Mouse (Mus musculus): ENCODE results near the gene Pde10a. TPM values are rescaled to one million over a fixed set of nuclear protein-coding genes. Genes with fewer than 3 reads are reported as not detected.

Pde10a gene
- total and polyA plus RNA-seq, 2 experiments from 2014 or later, result 8.2 to 38.5 TPM

DNA sequence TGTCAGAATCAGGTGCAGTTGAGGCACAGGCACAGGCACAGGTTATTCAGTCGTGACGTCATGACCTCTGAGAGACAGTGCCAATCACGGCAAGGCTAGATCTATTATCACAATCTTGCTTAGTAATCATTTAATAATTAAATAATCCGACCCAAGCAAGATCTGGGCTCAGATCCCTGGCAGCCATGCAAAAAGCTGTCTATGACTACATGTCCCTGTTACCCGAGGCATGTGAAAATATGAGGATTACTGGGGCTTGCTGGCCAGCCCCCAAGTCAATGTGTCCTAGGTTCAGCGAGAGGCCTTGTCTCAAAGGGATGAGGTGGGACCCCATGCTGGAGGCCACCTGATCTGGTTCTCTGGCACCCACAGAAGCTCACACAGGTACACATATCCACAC is 11.3 kb downstream of the Pde10a start:
- Histone ChIP-seq H3K4me2 (ENCODE audit: low read depth, low read length) (no peak overlapping the region), H3K27ac (no peak overlapping the region), H3K4me3 (ENCODE audit: low read length) (no peak overlapping the region), H3K27me3 (ENCODE audit: insufficient read depth, low read length) (no peaks in the 10 kb centered on the region), H3K4me1 (ENCODE audit: insufficient read depth, low read length) (no peaks in the 10 kb centered on the region), H3K36me3 (ENCODE audit: insufficient read depth, low read length) (no peaks in the 10 kb centered on the region), H3K9ac (replicated peaks; ENCODE audit: low read length) (no peak overlapping the region), H3K9me3 (ENCODE audit: low read length) (no peaks in the 10 kb centered on the region)
- no peak for DNase-seq (ENCODE audit: low spot score)
- no peak for ATAC-seq
- TF ChIP-seq CTCF (IDR thresholded peaks at IDR 0.05; ENCODE audit: low read depth), result no peak
- 62% methylated on average over 6 of the region's 6 CpGs for WGBS

GRCm38 (mm10) chr17:8538102-8538501 is 12.9 kb downstream of the Pde10a start:
- Histone ChIP-seq H3K27me3 (ENCODE audit: insufficient read depth, low read length) (no peaks in the 10 kb centered on the region), H3K4me2 (ENCODE audit: low read depth, low read length) (no peak overlapping the region), H3K9me3 (ENCODE audit: low read length) (no peaks in the 10 kb centered on the region), H3K4me3 (ENCODE audit: low read length) (no peak overlapping the region), H3K4me1 (ENCODE audit: insufficient read depth, low read length) (no peaks in the 10 kb centered on the region), H3K9ac (replicated peaks; ENCODE audit: low read length) (no peak overlapping the region), H3K36me3 (ENCODE audit: insufficient read depth, low read length) (no peaks in the 10 kb centered on the region), H3K27ac (no peak overlapping the region)
- DNase-seq (ENCODE audit: low spot score), result no peak
- TF ChIP-seq CTCF (IDR thresholded peaks at IDR 0.05; ENCODE audit: low read depth), result peak; percentile 30
- no peak for ATAC-seq
- 72% methylated on average over 3 of the region's 3 CpGs for WGBS

DNA sequence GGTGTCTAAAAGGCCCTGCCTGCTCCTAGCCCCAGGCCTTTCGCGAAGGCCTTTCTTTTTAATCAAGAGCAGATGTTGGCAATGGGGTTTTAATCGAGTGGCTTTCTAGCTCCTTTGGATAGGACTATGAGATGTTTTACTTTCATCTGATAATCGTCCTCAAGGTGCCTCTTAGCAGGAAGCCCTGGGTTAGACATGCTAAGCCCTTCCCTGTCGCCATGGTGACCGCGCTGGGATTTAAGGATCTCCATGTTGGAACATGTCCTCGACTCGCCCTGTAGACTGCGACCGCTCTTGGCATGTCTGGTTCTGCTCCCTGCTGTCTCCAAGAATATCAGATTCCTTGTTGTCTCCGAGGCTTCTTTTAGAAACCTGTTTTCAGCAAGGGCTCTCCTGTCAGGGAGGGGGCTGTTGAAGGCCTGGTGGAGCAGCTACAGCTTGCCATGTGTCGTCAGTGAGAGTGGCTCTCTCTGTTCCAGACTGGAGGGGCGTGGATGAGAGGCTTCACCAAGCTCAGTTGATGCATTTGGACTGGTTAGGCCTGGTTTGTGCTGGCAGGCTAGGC is 16.9 kb downstream of the Pde10a start:
- DNase-seq (ENCODE audit: low spot score), result no peak
- no peak overlapping the region for H3K4me3 ChIP-seq (ENCODE audit: low read length)
- H3K4me1 ChIP-seq (ENCODE audit: insufficient read depth, low read length), result no peaks in the 10 kb centered on the region
- H3K36me3 ChIP-seq (ENCODE audit: insufficient read depth, low read length), result no peaks in the 10 kb centered on the region
- 58% methylated on average over 14 of the region's 14 CpGs for WGBS
- H3K27ac ChIP-seq, result no peak overlapping the region
- no peaks in the 10 kb centered on the region for H3K27me3 ChIP-seq (ENCODE audit: insufficient read depth, low read length)
- no peaks in the 10 kb centered on the region for H3K9me3 ChIP-seq (ENCODE audit: low read length)
- H3K4me2 ChIP-seq (ENCODE audit: low read depth, low read length), result no peak overlapping the region
- no peak for ATAC-seq
- no peak overlapping the region for H3K9ac ChIP-seq (replicated peaks; ENCODE audit: low read length)
- no peak for TF ChIP-seq CTCF (IDR thresholded peaks at IDR 0.05; ENCODE audit: low read depth)

DNA sequence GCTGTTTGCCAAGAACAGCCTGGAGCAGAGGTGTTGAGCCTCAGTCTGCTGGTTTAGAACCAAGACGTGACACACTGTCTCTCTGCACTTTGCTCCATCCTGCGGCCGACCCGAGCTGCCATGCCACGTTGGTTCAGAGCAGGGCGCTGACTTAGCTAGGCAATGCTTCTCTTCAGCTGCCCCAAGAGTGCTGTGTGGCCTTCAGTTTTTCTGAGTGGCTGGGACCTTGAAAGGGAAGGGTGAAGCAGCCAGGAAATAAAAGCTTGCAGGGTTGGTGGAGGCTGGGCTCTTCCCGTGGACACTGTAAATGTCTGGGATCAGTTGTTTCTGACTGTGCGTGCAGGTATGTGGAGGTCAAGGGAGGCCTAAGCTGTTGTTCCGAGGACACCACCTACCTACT is 21.2 kb downstream of the Pde10a start:
- ATAC-seq, result no peak
- no peak overlapping the region for H3K4me3 ChIP-seq (ENCODE audit: low read length)
- H3K4me2 ChIP-seq (ENCODE audit: low read depth, low read length), result no peak overlapping the region
- 91% methylated on average over 9 of the region's 9 CpGs for WGBS
- no peak for TF ChIP-seq CTCF (IDR thresholded peaks at IDR 0.05; ENCODE audit: low read depth)
- H3K27ac ChIP-seq, result no peak overlapping the region
- H3K27me3 ChIP-seq (ENCODE audit: insufficient read depth, low read length), result no peaks in the 10 kb centered on the region; the same call in 1 of the 2 replicates
- H3K36me3 ChIP-seq (ENCODE audit: insufficient read depth, low read length), result no peaks in the 10 kb centered on the region
- DNase-seq (ENCODE audit: low spot score), result no peak
- no peaks in the 10 kb centered on the region for H3K9me3 ChIP-seq (ENCODE audit: low read length)
- H3K9ac ChIP-seq (replicated peaks; ENCODE audit: low read length), result no peak overlapping the region
- no peaks in the 10 kb centered on the region for H3K4me1 ChIP-seq (ENCODE audit: insufficient read depth, low read length)

DNA sequence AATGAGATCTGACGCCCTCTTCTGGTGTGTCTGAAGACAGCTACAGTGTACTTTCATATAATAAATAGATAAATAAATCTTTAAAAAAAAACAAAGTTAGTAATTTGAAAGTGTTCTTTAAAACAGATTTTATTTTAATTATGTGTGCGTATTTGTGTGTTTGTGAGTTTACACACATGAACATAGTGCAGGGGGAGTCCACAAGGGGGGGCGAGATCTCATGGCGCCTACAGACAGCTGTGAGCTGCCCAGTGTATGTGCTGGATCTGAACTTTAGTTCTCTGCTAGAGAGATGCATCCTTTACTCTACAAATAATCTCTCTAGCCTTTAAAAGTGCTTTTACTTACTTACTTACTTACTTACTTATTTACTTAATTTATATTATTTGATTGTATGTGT is 23.6 kb downstream of the Pde10a start:
- Histone ChIP-seq H3K9me3 (ENCODE audit: low read length) (no peaks in the 10 kb centered on the region), H3K4me3 (ENCODE audit: low read length) (no peak overlapping the region), H3K9ac (replicated peaks; ENCODE audit: low read length) (no peak overlapping the region), H3K36me3 (ENCODE audit: insufficient read depth, low read length) (no peaks in the 10 kb centered on the region), H3K27me3 (ENCODE audit: insufficient read depth, low read length) (no peaks in the 10 kb centered on the region; the same call in 1 of the 2 replicates), H3K4me1 (ENCODE audit: insufficient read depth, low read length) (no peaks in the 10 kb centered on the region), H3K4me2 (ENCODE audit: low read depth, low read length) (no peak overlapping the region), H3K27ac (no peak overlapping the region)
- ATAC-seq, result no peak
- TF ChIP-seq CTCF (IDR thresholded peaks at IDR 0.05; ENCODE audit: low read depth), result no peak
- DNase-seq (ENCODE audit: low spot score), result no peak
- 85% methylated on average over 4 of the region's 4 CpGs for WGBS

- no peaks in the 10 kb centered on the region for H3K4me1 ChIP-seq (ENCODE audit: insufficient read depth, low read length)
- H3K27ac ChIP-seq, result no peak overlapping the region
- ATAC-seq, result no peak
- TF ChIP-seq CTCF (IDR thresholded peaks at IDR 0.05; ENCODE audit: low read depth), result no peak
- no peak overlapping the region for H3K9ac ChIP-seq (replicated peaks; ENCODE audit: low read length)
- no peak overlapping the region for H3K4me3 ChIP-seq (ENCODE audit: low read length)
- no peaks in the 10 kb centered on the region; the same call in 1 of the 2 replicates for H3K27me3 ChIP-seq (ENCODE audit: insufficient read depth, low read length)
- 78% methylated on average over 3 of the region's 3 CpGs for WGBS
- no peak overlapping the region for H3K4me2 ChIP-seq (ENCODE audit: low read depth, low read length)
- DNase-seq (ENCODE audit: low spot score), result no peak
- H3K9me3 ChIP-seq (ENCODE audit: low read length), result no peaks in the 10 kb centered on the region
- no peaks in the 10 kb centered on the region for H3K36me3 ChIP-seq (ENCODE audit: insufficient read depth, low read length)
Measured at GRCm38 (mm10) chr17:8551641-8552040, 26.5 kb downstream of the Pde10a start.

DNA sequence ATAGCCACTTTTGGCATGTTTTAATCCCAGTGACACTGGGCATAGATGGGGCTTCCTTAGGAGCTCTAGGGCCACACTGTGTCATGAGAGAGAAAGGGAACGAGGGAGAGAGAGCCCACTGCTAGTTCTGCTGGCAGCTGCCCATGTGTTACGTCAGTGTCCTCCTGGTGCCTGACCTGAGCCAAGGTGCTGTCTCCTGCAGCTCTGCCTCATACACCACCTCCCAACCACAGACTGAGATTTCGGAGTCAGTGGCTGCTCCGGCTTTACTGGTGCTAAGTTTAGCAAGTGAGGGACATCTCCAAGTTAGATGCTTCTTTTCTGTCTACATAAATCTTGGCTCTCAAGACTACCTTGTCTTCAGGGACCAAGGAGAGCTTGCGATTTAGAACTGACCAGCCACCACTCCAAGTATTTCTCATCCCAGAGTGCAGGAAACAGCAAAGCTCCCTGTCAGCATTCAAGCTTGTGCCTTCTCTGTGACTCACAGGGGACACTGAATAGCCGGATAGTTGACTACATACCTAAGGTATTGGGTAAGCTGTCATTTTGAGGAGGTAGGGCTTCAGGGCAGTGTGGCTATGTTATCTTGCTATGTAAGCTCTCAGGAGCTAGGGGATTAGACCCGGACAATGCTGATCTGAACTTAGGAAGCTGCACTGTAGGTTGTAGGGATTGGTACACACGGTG is 27.3 kb downstream of the Pde10a start:
- no peak for ATAC-seq
- Histone ChIP-seq H3K9me3 (ENCODE audit: low read length) (no peaks in the 10 kb centered on the region), H3K4me3 (ENCODE audit: low read length) (no peak overlapping the region), H3K27ac (no peak overlapping the region), H3K27me3 (ENCODE audit: insufficient read depth, low read length) (no peaks in the 10 kb centered on the region; the same call in 1 of the 2 replicates), H3K36me3 (ENCODE audit: insufficient read depth, low read length) (no peaks in the 10 kb centered on the region), H3K4me2 (ENCODE audit: low read depth, low read length) (no peak overlapping the region), H3K4me1 (ENCODE audit: insufficient read depth, low read length) (no peaks in the 10 kb centered on the region), H3K9ac (replicated peaks; ENCODE audit: low read length) (no peak overlapping the region)
- 89% methylated on average over 8 of the region's 8 CpGs for WGBS
- DNase-seq (ENCODE audit: low spot score), result no peak
- TF ChIP-seq CTCF (IDR thresholded peaks at IDR 0.05; ENCODE audit: low read depth), result no peak

All from hindbrain, postnatal 0 days (tissue).